Mouse (Mus musculus) heart, postnatal 25 days (tissue): ENCODE data around the gene Nrxn2. TPM values are rescaled to one million over a fixed set of nuclear protein-coding genes. Genes with fewer than 3 reads are reported as not detected.
A peak's percentile ranks its signal among the peaks of the same experiment; 100 is the strongest.

Experiments used
- DNase-seq: peaks from one replicate; pipeline ENCODE4 v3.0.0; 2022; ENCODE audit warnings: low spot score
- intact Hi-C: fragments of 180-260 bp; cut with DNase I; formaldehyde crosslinking; loops from one replicate; pipeline ENCODE4 v1.15.1; 2025
- microRNA-seq: library from miRNA; unstranded; fragments of <30 nt; microRNA quantifications from one replicate; pipeline ENCODE4 v1.2.0, GENCODE M21; 2022
- total RNA-seq, 2 experiments: library from RNA; stranded (reverse); gene quantifications; 2 replicates each; pipeline ENCODE4 v1.2.3; 2021

Nrxn2 gene
- total RNA-seq, 2 experiments from 2014 or later = 3.4 to 4.4 TPM

DNA sequence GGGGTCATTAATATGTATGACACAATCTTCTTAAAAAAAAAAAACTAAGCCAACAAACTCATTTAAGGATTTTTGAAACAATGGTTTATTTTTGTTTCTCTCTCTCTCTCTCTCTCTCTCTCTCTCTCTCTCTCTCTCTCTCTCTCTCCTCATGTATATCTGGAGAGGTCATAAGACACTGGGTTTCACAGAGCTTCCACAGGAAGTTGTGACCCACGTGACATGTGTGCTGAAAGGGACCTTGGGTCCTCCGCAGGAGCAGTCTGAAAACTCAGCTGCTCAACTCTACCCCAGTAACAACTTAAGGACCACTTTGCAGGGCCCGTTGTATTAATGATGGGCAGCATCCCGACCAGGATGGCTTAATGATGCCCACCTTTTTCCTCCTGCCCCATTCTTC lies 132.7 kb downstream of the Nrxn2 start:
- no peak for DNase-seq
- intact Hi-C loops = no loop called here

DNA sequence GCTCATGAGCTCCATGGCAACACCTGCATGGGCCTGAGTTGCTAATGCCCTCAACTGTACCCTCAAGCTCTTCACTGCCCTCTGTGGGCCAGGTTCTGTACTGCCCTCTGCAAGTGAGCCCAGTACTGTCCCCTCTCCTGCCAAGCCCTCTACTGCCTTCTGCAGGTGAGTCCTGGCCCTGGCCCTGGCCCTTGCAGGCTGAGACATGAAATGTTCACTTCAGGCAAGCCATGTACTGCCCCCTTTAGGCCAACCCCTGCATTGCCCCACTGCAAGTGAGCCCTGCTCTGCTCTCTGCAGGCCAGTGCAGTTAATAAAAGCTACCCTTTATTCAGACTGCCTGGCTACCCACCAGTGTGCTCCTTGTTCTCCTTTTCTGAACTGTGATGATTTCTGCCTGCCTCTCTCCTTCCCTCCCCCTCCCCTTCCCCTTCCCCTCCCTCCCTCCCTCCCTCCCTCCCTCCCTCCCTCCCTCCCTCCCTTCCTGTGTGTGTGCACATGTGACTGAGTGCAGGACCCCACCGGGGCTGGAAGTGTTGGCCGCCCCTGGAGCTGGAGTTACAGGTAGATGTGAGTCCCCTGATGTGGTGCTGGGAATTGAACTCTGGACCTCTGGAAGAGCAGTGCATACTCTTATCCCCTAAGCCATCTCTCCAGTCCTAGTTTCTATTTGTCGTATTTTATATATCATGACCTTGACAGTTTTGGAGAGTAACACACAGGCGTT lies 133.9 kb downstream of the Nrxn2 start:
- intact Hi-C loops = no loop called here
- DNase-seq = no peak

DNA sequence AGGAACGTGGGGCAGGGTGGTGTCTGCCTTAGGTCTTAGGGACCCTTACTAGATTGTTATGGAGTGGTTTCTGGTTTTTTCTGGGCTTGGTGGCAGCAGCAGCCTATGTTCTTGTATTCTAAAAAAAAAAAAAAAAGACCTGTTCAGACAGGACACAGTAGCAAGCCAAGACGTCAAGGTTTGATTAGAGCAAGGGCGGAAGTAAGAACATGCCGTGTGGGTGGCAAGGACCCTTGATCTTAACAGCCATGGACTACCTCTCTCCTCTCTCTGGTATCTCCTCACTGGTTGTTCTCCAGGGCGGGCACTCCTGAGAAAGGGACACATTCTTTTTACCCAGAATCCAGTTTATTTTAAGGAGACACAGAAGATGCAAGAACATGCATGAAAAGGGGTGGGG lies 134.6 kb downstream of the Nrxn2 start:
- intact Hi-C loops = no loop called here
- no peak for DNase-seq

DNA sequence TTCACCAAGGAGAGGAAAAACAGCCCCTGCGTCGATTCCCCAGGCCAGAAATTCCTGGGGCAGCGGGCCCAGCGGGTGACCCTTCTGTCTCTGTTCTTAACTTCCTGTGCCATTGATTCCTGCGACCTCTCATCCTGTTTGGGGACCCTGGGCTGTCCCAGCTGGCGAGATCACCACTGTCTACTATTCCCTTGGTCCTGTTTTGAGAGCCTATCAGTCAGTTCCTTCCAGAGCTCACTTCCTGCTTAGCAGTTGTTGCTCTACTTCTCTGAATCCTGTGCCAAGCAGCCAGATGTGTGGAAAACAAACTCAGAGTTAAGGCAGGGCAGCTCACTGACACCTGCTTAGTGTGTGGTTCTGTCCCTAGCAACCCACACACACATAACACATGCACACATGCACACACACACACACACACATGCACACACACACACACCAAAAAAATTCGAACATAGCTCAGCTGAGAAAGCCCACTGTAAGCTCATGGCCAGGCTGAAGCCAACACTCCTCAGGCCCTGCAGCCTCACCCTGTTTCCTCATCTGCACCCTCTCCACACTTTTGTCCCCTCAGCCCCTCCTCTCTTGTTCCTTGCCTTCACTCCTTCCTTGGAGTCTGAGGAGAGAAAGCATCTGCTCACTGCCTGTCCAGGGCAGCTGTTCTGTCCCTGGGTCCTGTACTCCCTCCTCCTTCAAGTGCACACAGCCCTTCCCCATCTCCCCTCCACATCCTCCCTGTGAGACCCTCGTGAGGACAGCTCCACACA lies 135.5 kb downstream of the Nrxn2 start:
- DNase-seq = peak; percentile 52
- intact Hi-C loops = no loop called here

DNA sequence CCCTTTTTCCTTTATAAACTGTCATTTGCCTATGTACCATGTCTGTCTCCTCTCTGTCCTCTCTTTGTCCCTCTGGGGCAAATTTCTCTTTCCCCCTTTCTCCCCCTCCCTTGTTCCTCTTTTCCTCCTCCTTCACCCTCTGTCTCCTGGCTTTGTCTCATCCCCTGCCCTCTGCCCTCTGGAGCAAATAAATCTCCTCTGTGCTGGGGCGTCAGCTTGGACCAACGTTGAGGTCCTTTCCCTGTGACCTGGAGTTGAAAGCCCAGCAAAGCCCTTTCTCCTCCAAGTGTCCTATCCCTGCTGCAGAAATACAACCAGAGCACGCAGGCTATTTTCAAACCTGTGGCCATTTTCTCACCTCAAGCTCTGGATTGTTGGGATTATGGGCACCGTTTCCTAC lies 141.0 kb downstream of the Nrxn2 start:
- intact Hi-C loops = no loop called here
- no peak for DNase-seq

DNA sequence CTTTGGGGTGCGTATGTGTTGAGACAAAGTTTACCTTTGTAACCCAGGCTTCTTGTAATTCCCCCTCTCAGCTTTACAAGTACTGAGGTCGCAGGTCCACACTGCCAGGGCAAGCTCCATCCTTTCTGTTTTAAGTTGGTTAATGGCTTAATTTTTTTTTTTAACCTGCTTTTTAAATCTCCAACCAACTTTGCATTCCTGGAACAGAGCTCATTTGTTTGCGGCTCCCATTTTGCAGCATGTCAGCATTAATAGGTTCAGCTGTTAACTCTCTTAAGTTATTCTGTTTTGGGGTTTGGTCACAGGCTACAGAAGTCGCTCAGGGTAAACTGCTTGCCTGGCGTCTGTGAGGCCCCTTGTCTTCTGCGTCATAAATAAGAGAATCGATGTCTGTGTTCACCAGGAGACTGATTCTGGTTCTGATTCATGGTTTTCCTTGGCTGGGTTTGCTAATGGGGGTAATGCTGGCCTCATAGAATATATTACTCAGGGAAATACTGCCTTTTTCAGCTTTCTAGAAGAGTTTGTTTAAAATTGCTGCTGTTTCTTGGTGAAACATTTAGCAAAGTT lies 141.8 kb downstream of the Nrxn2 start:
- intact Hi-C loops = no loop called here
- no peak for DNase-seq

DNA sequence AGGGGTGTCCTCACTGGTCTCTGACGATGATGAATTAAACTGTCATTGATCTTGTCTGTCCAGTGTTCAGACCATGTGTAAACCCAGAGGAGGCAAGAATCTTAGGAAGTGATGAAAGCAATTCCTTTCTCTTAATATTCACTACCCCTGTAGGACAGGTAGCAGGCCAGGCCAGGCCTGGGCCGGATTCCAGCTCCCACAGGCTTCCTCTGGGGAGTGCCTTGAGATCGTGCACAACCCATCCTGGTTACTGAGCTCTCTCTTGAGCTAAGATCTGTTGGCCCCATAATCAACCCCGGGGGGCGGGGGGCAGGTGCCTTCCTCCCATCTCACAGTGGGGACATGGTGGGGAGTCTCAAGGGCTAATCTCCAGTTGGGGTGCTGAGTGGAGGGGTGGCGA lies 146.6 kb downstream of the Nrxn2 start:
- intact Hi-C loops = no loop called here
- DNase-seq = no peak

DNA sequence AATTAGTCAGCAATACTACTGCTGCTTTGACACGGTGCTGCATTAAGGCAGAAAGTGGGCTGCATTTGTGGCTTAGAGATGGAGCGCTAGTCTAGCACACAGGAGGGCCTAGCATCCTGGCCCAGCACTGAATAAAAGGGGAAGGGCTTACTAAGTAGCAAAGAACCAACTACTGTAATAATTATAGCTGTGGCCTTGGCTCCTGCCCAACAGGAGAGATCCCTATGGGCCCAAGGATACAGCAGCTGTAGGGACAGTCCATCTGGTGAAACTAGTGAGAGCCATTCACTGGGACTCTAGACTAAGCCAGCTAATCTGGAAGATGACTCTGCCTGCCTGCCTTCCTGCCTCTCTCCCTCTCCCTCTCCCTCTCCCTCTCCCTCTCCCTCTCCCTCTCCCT lies 147.9 kb downstream of the Nrxn2 start:
- intact Hi-C loops = no loop called here
- no peak for DNase-seq

DNA sequence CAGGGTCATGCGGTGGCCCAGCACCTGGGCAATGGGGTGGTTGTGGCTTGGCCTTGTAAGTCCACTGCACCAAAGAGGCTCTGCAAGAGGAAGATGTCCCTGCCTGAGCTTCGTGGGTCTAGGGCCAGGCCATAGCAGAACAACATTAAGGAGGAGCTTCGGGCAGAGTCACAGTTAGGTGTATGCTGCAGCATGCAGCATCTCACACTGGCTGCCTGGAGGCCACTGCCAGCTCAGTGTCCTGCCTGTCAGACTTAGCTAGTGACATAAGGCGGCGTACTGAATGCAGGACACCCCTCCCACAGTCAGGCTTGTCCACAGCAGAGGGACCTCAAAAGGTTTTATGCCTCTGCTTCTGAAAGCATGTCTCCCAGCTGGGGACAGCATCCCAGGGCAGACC lies 150.5 kb downstream of the Nrxn2 start:
- no peak for DNase-seq
- intact Hi-C loops = no loop called here

DNA sequence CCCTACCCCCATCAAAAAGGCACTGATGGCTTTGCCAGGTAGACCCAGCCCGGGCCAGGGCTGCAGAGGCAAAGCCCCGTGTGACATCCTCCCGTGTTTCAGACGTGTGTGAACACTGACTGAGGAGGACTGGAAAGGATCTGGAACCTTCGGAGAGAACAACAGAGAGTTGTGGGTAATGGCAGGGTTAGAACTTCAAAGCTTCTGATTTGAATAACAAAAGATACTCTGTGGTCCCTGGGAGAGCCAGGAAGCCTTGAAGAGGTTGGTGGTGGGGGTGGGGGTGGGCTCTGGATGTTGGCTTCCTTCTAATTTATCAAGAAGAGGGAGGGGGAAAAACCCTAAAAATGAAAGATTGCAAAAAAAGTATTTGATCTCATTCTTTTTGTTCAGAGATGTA lies 151.0 kb downstream of the Nrxn2 start:
- no peak for DNase-seq
- intact Hi-C loops = no loop called here

DNA sequence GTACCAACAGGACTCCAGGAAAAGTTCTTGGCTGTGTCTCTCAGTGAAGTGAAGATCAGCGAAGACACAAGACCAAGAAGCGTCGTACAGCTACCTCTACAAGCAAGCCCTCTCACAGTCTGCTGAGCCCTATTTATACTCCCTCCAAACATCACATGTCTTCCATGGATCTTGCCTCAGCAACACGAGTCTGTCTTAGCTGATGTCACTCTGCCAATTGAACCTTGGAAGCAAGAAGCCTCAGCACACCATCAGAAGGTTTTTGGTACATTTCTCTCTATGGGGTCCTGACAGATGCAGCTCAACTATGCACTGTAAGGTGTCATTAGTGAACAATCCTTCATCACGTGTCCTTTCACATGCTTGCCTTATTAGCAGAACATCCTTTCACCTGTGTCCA lies 152.9 kb downstream of the Nrxn2 start:
- no peak for DNase-seq
- intact Hi-C loops = no loop called here

DNA sequence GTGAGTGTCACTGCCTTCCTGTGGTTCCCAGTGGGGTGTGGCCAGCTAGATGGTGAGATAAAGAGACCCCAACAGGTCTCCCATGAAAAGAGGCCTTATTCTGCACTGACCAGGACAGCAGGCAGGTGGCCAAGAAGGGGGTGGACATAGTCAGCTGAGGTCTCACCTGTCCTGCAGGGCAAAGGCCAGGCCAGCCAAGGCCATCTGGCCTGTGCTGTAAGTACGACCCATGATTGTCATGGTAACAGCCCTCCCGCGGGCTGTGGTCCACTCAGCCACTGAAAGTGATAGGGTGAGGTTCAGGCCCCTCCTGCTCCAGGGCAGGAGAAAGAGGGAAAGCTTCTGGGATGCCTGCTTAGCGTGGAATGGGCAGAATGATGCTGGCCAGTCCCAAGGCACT lies 153.5 kb downstream of the Nrxn2 start:
- no peak for DNase-seq
- intact Hi-C loops = no loop called here

Small RNA genes within 50 kb of the gene (microRNA-seq; reads per million reads assigned to microRNA genes)
- not detected for gene Gm26460

Other genes with a start within 250 kb of the Nrxn2 start
- not detected for gene Majin, start 234.3 kb upstream of the Nrxn2 start, total RNA-seq
- not detected for gene Gpha2, start 192.4 kb upstream of the Nrxn2 start, total RNA-seq
- 10 to 100 TPM; 33.6 to 38.0 TPM for gene Ppp2r5b, start 182.9 kb upstream of the Nrxn2 start, total RNA-seq
- 10 to 100 TPM; 22.0 to 22.2 TPM for gene Atg2a, start 177.1 kb upstream of the Nrxn2 start, total RNA-seq
- gene Ehd1, start 142.0 kb upstream of the Nrxn2 start, total RNA-seq = 100 to 1,000 TPM; 119 to 139 TPM
- gene Cdc42bpg, start 112.3 kb upstream of the Nrxn2 start, total RNA-seq = 10 to 100 TPM in 1 of 2 experiments, 1 to 10 TPM in 1; 9.4 to 12.0 TPM
- gene Men1, start 83.8 kb upstream of the Nrxn2 start, total RNA-seq = 10 to 100 TPM; 12.4 to 14.5 TPM
- 10 to 100 TPM; 42.6 to 44.3 TPM for gene Map4k2, start 77.6 kb upstream of the Nrxn2 start, total RNA-seq
- 10 to 100 TPM; 76.1 to 88.8 TPM for gene Sf1, start 55.0 kb upstream of the Nrxn2 start, total RNA-seq
- 1,000 to 10,000 TPM; 1,128 to 1,145 TPM for gene Pygm, start 34.3 kb upstream of the Nrxn2 start, total RNA-seq
- 10 to 100 TPM; 43.2 to 55.2 TPM for gene Rasgrp2, start 19.4 kb upstream of the Nrxn2 start, total RNA-seq
- gene Slc22a12, start 124.3 kb downstream of the Nrxn2 start, total RNA-seq = not detected